Mouse (Mus musculus): ENCODE measurements around the gene Cic.

The Cic gene

GRCm38 (mm10) chr7:25269545-25270271 is 2.2 kb downstream of the Cic start:
- peak; percentile 37 for DNase-seq (ENCODE audit: low spot score)

GRCm38 (mm10) chr7:25270652-25271633 is 3.4 kb downstream of the Cic start:
- DNase-seq (ENCODE audit: low spot score), result peak; percentile 3

- DNase-seq (ENCODE audit: low spot score), result no peak
These were observed 4.3 kb downstream of the Cic start for GRCm38 (mm10) chr7:25271651-25272444.

- DNase-seq (ENCODE audit: low spot score), result no peak
These were observed 5.1 kb downstream of the Cic start for GRCm38 (mm10) chr7:25272445-25273258.

GRCm38 (mm10) chr7:25273259-25274241 is 6.0 kb downstream of the Cic start:
- DNase-seq (ENCODE audit: low spot score), result peak; percentile 6

- peak; percentile 15 for DNase-seq (ENCODE audit: low spot score)
These were observed 7.1 kb downstream of the Cic start for GRCm38 (mm10) chr7:25274571-25274970.

- peak; percentile 25 for DNase-seq (ENCODE audit: low spot score)
These were observed 7.5 kb downstream of the Cic start for GRCm38 (mm10) chr7:25274996-25275395.

- peak; percentile 75 for DNase-seq (ENCODE audit: low spot score)
These were observed 8.2 kb downstream of the Cic start for GRCm38 (mm10) chr7:25275555-25276298.

GRCm38 (mm10) chr7:25277405-25277804 is 9.9 kb downstream of the Cic start:
- no peak for DNase-seq (ENCODE audit: low spot score)

- no peak for DNase-seq (ENCODE audit: low spot score)
These were observed 10.5 kb downstream of the Cic start for GRCm38 (mm10) chr7:25277998-25278340.

GRCm38 (mm10) chr7:25278341-25279075 is 11.0 kb downstream of the Cic start:
- DNase-seq (ENCODE audit: low spot score), result peak; percentile 90

- DNase-seq (ENCODE audit: low spot score), result peak; percentile 88
These were observed 11.8 kb downstream of the Cic start for GRCm38 (mm10) chr7:25279076-25279860.

- peak; percentile 59 for DNase-seq (ENCODE audit: low spot score)
These were observed 12.6 kb downstream of the Cic start for GRCm38 (mm10) chr7:25279861-25280791.

- DNase-seq (ENCODE audit: low spot score), result peak; percentile 3
These were observed 13.7 kb downstream of the Cic start for GRCm38 (mm10) chr7:25281166-25281733.

- DNase-seq (ENCODE audit: low spot score), result peak; percentile 98
These were observed 14.5 kb downstream of the Cic start for GRCm38 (mm10) chr7:25281734-25282601.
